Mouse (Mus musculus): ENCODE data around the gene Pet117.

GRCm38 (mm10) chr2:144381741-144382140 lies 12.9 kb downstream of the Pet117 start:
- no peak for TF ChIP-seq CTCF (IDR thresholded peaks at IDR 0.05; ENCODE audit: extremely low read depth, insufficient read depth, insufficient read length, insufficient replicate concordance)
- no peak for TF ChIP-seq POLR2A (IDR thresholded peaks at IDR 0.05; ENCODE audit: low read depth, low read length)

Measured in spleen, adult 2 months (tissue).